Mouse (Mus musculus) heart, postnatal 0 days (tissue): Measurements from ENCODE around the gene Smchd1.

Experiments
- CTCF ChIP-seq: IDR thresholded peaks from 2 replicates; pipeline ENCODE4 v1.5.1; 2016; ENCODE audit warnings: antibody characterized with exemption, control low read depth, low read depth
- EP300 ChIP-seq: IDR thresholded peaks from 2 replicates; pipeline ENCODE4 v1.6.1; 2016; ENCODE audit warnings: antibody characterized with exemption, low read depth

DNA sequence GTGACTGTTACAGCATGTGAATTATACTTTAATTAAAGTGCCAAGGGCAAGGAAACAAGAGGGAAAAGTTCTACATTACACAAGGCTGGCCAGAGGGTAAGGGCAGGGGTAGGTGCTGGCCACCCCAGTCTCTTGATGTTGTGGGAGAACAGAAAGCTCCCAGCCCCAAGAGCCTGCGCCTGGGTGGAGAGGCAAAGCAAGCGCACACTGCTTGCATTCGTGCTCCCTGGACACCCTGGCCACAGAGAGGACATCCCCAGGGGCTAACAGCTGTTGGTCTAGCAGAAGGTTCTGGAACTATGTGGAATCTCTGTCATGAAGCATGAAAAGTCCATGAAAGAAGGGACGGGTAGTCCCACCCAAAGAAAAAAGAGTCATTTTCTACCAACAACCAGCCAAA, 168.4 kb downstream of the Smchd1 start:
- TF ChIP-seq CTCF = no peak
- TF ChIP-seq EP300 = no peak
